In genomic region chr10:81425236-81425850, GRCm38 (mm10) we compare ENCODE assay signal across 8 mouse cellular contexts. TPM values are rescaled to one million over a fixed set of nuclear protein-coding genes. Genes with fewer than 3 reads are reported as not detected.
DNase-seq lines count a peak whose midpoint lies in the region; ATAC-seq and TF ChIP-seq lines count a peak whose summit lies in the region.

No protein-coding gene starts in this region.

- H3K4me2 ChIP-seq in embryonic facial prominence, embryonic 13.5 days: peak overlapping the region; percentile 76
- peak overlapping the region; percentile 93 for H3K4me2 ChIP-seq in heart, embryonic 14.5 days (ENCODE audit: low read length)
- peak overlapping the region; percentile 89 for H3K4me2 ChIP-seq in kidney, postnatal 0 days (ENCODE audit: low read length)
- H3K4me2 ChIP-seq in lung, embryonic 14.5 days: peak overlapping the region; percentile 82

- peak; percentile 76 to 87 for DNase-seq in adrenal gland, adult (ENCODE audit: inconsistent age in 2 of 2, low spot score in 1 of 2)
- DNase-seq in kidney, postnatal 0 days (ENCODE audit: low spot score): no peak
- DNase-seq in lung, embryonic 14.5 days: peak; percentile 28
- DNase-seq in skeletal muscle tissue, adult 2 months (ENCODE audit: low read depth, low spot score): peak; percentile 85

- no peaks in the 10 kb centered on the region for H3K36me3 ChIP-seq in E14TG2a.4 (ENCODE audit: insufficient read depth, low read length)
- peaks cover 7% of the 10 kb centered on the region for H3K36me3 ChIP-seq in embryonic facial prominence, embryonic 13.5 days
- peaks cover 3% of the 10 kb centered on the region for H3K36me3 ChIP-seq in heart, embryonic 14.5 days (ENCODE audit: control insufficient read depth, insufficient read depth, low read length)
- peaks cover 1% of the 10 kb centered on the region; the same call in 1 of the 2 replicates for H3K36me3 ChIP-seq in kidney, postnatal 0 days (ENCODE audit: insufficient read depth, low read length)
- H3K36me3 ChIP-seq in lung, embryonic 14.5 days (ENCODE audit: insufficient read depth): peaks cover 8% of the 10 kb centered on the region

- H3K9ac ChIP-seq in embryonic facial prominence, embryonic 13.5 days: peak overlapping the region; percentile 85
- H3K9ac ChIP-seq in heart, embryonic 14.5 days (ENCODE audit: low read length): peak overlapping the region; percentile 84
- H3K9ac ChIP-seq in kidney, postnatal 0 days (ENCODE audit: low read depth, low read length): peak overlapping the region; percentile 84; the same call in 1 of the 2 replicates
- H3K9ac ChIP-seq in lung, embryonic 14.5 days: peak overlapping the region; percentile 36

- ATAC-seq in embryonic facial prominence, embryonic 13.5 days (ENCODE audit: insufficient number of reproducible peaks, insufficient read depth, low FRiP score, low TSS enrichment, low read depth): no peak
- ATAC-seq in heart, embryonic 14.5 days (ENCODE audit: insufficient number of reproducible peaks, insufficient read depth, low FRiP score, low read depth): no peak
- no peak for ATAC-seq in kidney, postnatal 0 days (replicated peaks; ENCODE audit: low FRiP score, low read depth)
- no peak for ATAC-seq in lung, embryonic 14.5 days (ENCODE audit: insufficient read depth)
- no peak for ATAC-seq in inflammation-experienced regulatory T-cells, adult 6 months

- no peaks in the 10 kb centered on the region for H3K9me3 ChIP-seq in E14TG2a.4 (ENCODE audit: low read length)
- H3K9me3 ChIP-seq in embryonic facial prominence, embryonic 13.5 days: no peaks in the 10 kb centered on the region
- H3K9me3 ChIP-seq in heart, embryonic 14.5 days (ENCODE audit: control insufficient read depth, low read length): no peaks in the 10 kb centered on the region
- no peaks in the 10 kb centered on the region for H3K9me3 ChIP-seq in kidney, postnatal 0 days (replicated peaks; ENCODE audit: low read length)
- H3K9me3 ChIP-seq in lung, embryonic 14.5 days (ENCODE audit: low read depth, low read length): no peaks in the 10 kb centered on the region

- peak overlapping the region; percentile 51 for H3K27ac ChIP-seq in embryonic facial prominence, embryonic 13.5 days
- H3K27ac ChIP-seq in heart, embryonic 14.5 days (replicated peaks in 1 of 2; ENCODE audit: control insufficient read depth in 1 of 2, insufficient read depth in 1 of 2, low read depth in 2 of 2, low read length in 2 of 2): peak overlapping the region; percentile 22 to 71; a peak in 3 of 4 replicates
- peak overlapping the region; percentile 81 for H3K27ac ChIP-seq in kidney, postnatal 0 days
- peak overlapping the region; percentile 83 for H3K27ac ChIP-seq in lung, embryonic 14.5 days (ENCODE audit: low read depth)

- peak overlapping the region; percentile 76 for H3K4me3 ChIP-seq in E14TG2a.4 (replicated peaks; ENCODE audit: low read length)
- peak overlapping the region; percentile 68 for H3K4me3 ChIP-seq in embryonic facial prominence, embryonic 13.5 days
- H3K4me3 ChIP-seq in heart, embryonic 14.5 days (ENCODE audit: control insufficient read depth in 1 of 2, insufficient read depth in 1 of 2, low read depth in 1 of 2, low read length in 2 of 2): peak overlapping the region; percentile 59 to 73
- H3K4me3 ChIP-seq in kidney, postnatal 0 days (replicated peaks; ENCODE audit: low read depth, low read length): peak overlapping the region; percentile 67
- peak overlapping the region; percentile 71 for H3K4me3 ChIP-seq in lung, embryonic 14.5 days (ENCODE audit: low read depth, low read length)

- WGBS in embryonic facial prominence, embryonic 13.5 days: 31% methylated on average over 10 of the region's 10 CpGs
- WGBS in heart, embryonic 14.5 days: 37% methylated on average over 10 of the region's 10 CpGs
- 32% methylated on average over 10 of the region's 10 CpGs for WGBS in kidney, postnatal 0 days
- 30% methylated on average over 10 of the region's 10 CpGs for WGBS in lung, embryonic 14.5 days

- peaks cover 64% of the 10 kb centered on the region for H3K27me3 ChIP-seq in E14TG2a.4 (ENCODE audit: insufficient read depth, low read length)
- peaks cover 34% of the 10 kb centered on the region for H3K27me3 ChIP-seq in embryonic facial prominence, embryonic 13.5 days
- H3K27me3 ChIP-seq in heart, embryonic 14.5 days (ENCODE audit: control insufficient read depth, insufficient read depth, low read length): no peaks in the 10 kb centered on the region
- no peaks in the 10 kb centered on the region for H3K27me3 ChIP-seq in kidney, postnatal 0 days (ENCODE audit: insufficient read depth, low read length)
- H3K27me3 ChIP-seq in lung, embryonic 14.5 days (ENCODE audit: insufficient read depth, low read length): no peaks in the 10 kb centered on the region; the same call in 1 of the 2 replicates

- no peak for TF ChIP-seq CTCF in E14TG2a.4 (conservative IDR thresholded peaks at IDR 0.05; ENCODE audit: low read length)
- no peak for TF ChIP-seq CTCF in kidney, postnatal 0 days (IDR thresholded peaks at IDR 0.05; ENCODE audit: low read depth)
- no peak for TF ChIP-seq CTCF in lung, embryonic 14.5 days (IDR thresholded peaks at IDR 0.05; ENCODE audit: low read depth)

- peaks cover 75% of the 10 kb centered on the region for H3K4me1 ChIP-seq in E14TG2a.4 (replicated peaks; ENCODE audit: low read depth, low read length)
- H3K4me1 ChIP-seq in embryonic facial prominence, embryonic 13.5 days: peaks cover 37% of the 10 kb centered on the region
- H3K4me1 ChIP-seq in heart, embryonic 14.5 days (ENCODE audit: control insufficient read depth in 2 of 2, insufficient read depth in 2 of 2, low read length in 2 of 2): peaks cover 27 to 39% of the 10 kb centered on the region in 2 experiments
- peaks cover 16% of the 10 kb centered on the region for H3K4me1 ChIP-seq in kidney, postnatal 0 days (replicated peaks; ENCODE audit: insufficient read depth, low read length)
- H3K4me1 ChIP-seq in lung, embryonic 14.5 days (ENCODE audit: insufficient read depth): peaks cover 8% of the 10 kb centered on the region; the same call in 1 of the 2 replicates

RNA-seq across cellular contexts. Expression of gene Nfic, which starts 30.1 kb away (rescaled TPM):
- polyA plus RNA-seq in embryonic facial prominence, embryonic 13.5 days (2015; fragmentation: Nextera tagmentation; extraction: Ambion mirVana): 87.0 and 96.1 TPM in 2 replicates
- 45.0 and 47.0 TPM in 2 replicates for polyA plus RNA-seq in heart, embryonic 14.5 days (2014; fragmentation: Nextera tagmentation; extraction: Ambion mirVana)
- 62.3 and 72.5 TPM in 2 replicates for polyA plus RNA-seq in kidney, postnatal 0 days (2015; fragmentation: Nextera tagmentation; extraction: Ambion mirVana)
- 86.0 and 86.5 TPM in 2 replicates for polyA plus RNA-seq in lung, embryonic 14.5 days (2014; fragmentation: Nextera tagmentation; extraction: Ambion mirVana)
- 10 to 100 TPM; 13.8 to 17.2 (median 15.0) TPM for polyA plus RNA-seq in inflammation-experienced regulatory T-cells, adult 6 months (2017; shearing (Covaris generic))

RNA-seq across cellular contexts. Expression of gene Smim24, which starts 32.5 kb away (rescaled TPM):
- polyA plus RNA-seq in embryonic facial prominence, embryonic 13.5 days (2015; fragmentation: Nextera tagmentation; extraction: Ambion mirVana): 3.1 and 7.1 TPM in 2 replicates
- polyA plus RNA-seq in heart, embryonic 14.5 days (2014; fragmentation: Nextera tagmentation; extraction: Ambion mirVana): 3.8 and 4.7 TPM in 2 replicates
- 62.4 and 68.6 TPM in 2 replicates for polyA plus RNA-seq in kidney, postnatal 0 days (2015; fragmentation: Nextera tagmentation; extraction: Ambion mirVana)
- 2.8 and 3.3 TPM in 2 replicates for polyA plus RNA-seq in lung, embryonic 14.5 days (2014; fragmentation: Nextera tagmentation; extraction: Ambion mirVana)
- 10 to 100 TPM in 1 of 3 experiments, 1 to 10 TPM in 2; 4.4 to 10.7 (median 9.8) TPM for polyA plus RNA-seq in inflammation-experienced regulatory T-cells, adult 6 months (2017; shearing (Covaris generic))

RNA-seq across cellular contexts. Expression of gene Gm48552, which starts 36.5 kb away (rescaled TPM):
- 1.2 and 1.5 TPM in 2 replicates for polyA plus RNA-seq in embryonic facial prominence, embryonic 13.5 days (2015; fragmentation: Nextera tagmentation; extraction: Ambion mirVana)
- 1.0 TPM in 2 replicates for polyA plus RNA-seq in heart, embryonic 14.5 days (2014; fragmentation: Nextera tagmentation; extraction: Ambion mirVana)
- 0.82 and 1.9 TPM in 2 replicates for polyA plus RNA-seq in kidney, postnatal 0 days (2015; fragmentation: Nextera tagmentation; extraction: Ambion mirVana)
- 1.3 and 1.4 TPM in 2 replicates for polyA plus RNA-seq in lung, embryonic 14.5 days (2014; fragmentation: Nextera tagmentation; extraction: Ambion mirVana)
- polyA plus RNA-seq in inflammation-experienced regulatory T-cells, adult 6 months (2017; shearing (Covaris generic)): 1 to 10 TPM in 1 of 3 experiments, not detected in 2; 3.1 TPM

RNA-seq across cellular contexts. Expression of gene Gm48551, which starts 41.1 kb away (rescaled TPM):
- 4.1 and 5.0 TPM in 2 replicates for polyA plus RNA-seq in embryonic facial prominence, embryonic 13.5 days (2015; fragmentation: Nextera tagmentation; extraction: Ambion mirVana)
- polyA plus RNA-seq in heart, embryonic 14.5 days (2014; fragmentation: Nextera tagmentation; extraction: Ambion mirVana): 1.7 and 2.0 TPM in 2 replicates
- polyA plus RNA-seq in kidney, postnatal 0 days (2015; fragmentation: Nextera tagmentation; extraction: Ambion mirVana): 1.9 and 2.1 TPM in 2 replicates
- polyA plus RNA-seq in lung, embryonic 14.5 days (2014; fragmentation: Nextera tagmentation; extraction: Ambion mirVana): 2.8 and 3.8 TPM in 2 replicates
- polyA plus RNA-seq in inflammation-experienced regulatory T-cells, adult 6 months (2017; shearing (Covaris generic)): 1 to 10 TPM in 2 of 3 experiments, under 1 TPM in 1; 0.60 to 1.9 (median 1.1) TPM

RNA-seq across cellular contexts. Expression of gene Dohh, which starts 41.1 kb away (rescaled TPM):
- polyA plus RNA-seq in embryonic facial prominence, embryonic 13.5 days (2015; fragmentation: Nextera tagmentation; extraction: Ambion mirVana): 67.8 and 71.8 TPM in 2 replicates
- polyA plus RNA-seq in heart, embryonic 14.5 days (2014; fragmentation: Nextera tagmentation; extraction: Ambion mirVana): 52.6 and 53.5 TPM in 2 replicates
- 74.3 and 80.6 TPM in 2 replicates for polyA plus RNA-seq in kidney, postnatal 0 days (2015; fragmentation: Nextera tagmentation; extraction: Ambion mirVana)
- polyA plus RNA-seq in lung, embryonic 14.5 days (2014; fragmentation: Nextera tagmentation; extraction: Ambion mirVana): 57.5 and 67.0 TPM in 2 replicates
- polyA plus RNA-seq in inflammation-experienced regulatory T-cells, adult 6 months (2017; shearing (Covaris generic)): 10 to 100 TPM in 2 of 3 experiments, 1 to 10 TPM in 1; 9.2 to 17.9 (median 10.9) TPM
